Comparison of ENCODE assay signal across 8 mouse cellular contexts in the genomic region with DNA sequence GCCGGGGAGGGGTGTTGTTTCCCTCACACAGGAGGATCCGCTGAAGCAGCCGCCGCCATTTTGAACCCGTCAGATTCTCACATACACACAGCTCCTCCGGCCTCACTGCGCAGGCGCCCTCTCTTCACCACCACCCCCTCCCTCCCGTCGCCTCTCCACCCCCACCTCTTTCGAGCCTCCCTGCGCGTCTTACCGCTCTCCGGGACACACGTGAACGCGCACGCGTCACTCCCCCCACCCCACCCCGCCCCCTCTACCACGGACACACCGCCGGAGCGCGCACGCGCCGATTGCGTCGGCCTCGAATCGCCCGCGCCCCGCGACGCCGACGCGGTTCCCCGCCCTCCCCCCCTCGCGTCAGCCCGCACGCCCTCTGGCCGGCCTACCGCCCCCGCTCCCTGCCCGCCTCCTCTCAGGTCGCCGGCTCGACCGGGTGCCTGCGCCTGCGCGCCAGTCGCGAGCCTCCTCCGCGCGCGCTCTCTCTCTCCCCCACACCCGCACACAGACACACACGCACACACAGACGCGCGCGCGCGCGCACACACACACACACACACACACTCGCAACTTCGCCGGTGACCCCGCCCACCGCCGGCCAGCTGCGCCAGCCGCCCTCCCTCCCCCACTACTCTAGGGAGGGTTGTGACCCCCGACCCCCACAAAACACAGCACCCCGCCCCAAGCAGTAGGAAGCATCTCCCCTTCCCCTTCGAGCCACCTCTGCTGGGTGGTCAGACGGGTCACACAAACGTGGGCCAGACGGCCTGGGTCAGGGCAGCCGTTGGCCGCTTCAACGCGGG. TPM values are rescaled to one million over a fixed set of nuclear protein-coding genes. Genes with fewer than 3 reads are reported as not detected.
A peak's percentile ranks its signal among the peaks of the same experiment; 100 is the strongest.
DNase-seq lines count a peak whose midpoint lies in the region; ATAC-seq and TF ChIP-seq lines count a peak whose summit lies in the region.

No protein-coding gene starts in this region.

- H3K4me3 ChIP-seq in heart, embryonic 11.5 days (ENCODE audit: low read depth, low read length): peak overlapping the region; percentile 100
- peak overlapping the region; percentile 98 for H3K4me3 ChIP-seq in kidney, embryonic 16.5 days (ENCODE audit: low read length)
- H3K4me3 ChIP-seq in liver, adult 2 months (ENCODE audit: insufficient read depth, low read depth, low read length): peak overlapping the region; percentile 97
- H3K4me3 ChIP-seq in myocyte: peak overlapping the region; percentile 95

- H3K27ac ChIP-seq in heart, embryonic 11.5 days (ENCODE audit: low read depth, low read length): peak overlapping the region; percentile 97
- peak overlapping the region; percentile 95 for H3K27ac ChIP-seq in kidney, embryonic 16.5 days (ENCODE audit: low read length)
- peak overlapping the region; percentile 84 for H3K27ac ChIP-seq in liver, adult 2 months (replicated peaks; ENCODE audit: insufficient read depth, low read depth, low read length)

- peak; percentile 92 to 94 for DNase-seq in B cell, adult 2 months
- DNase-seq in brain, adult 2 months (ENCODE audit: low read depth, low spot score): peak; percentile 100
- peak; percentile 92 for DNase-seq in liver, adult 2 months (ENCODE audit: extremely low read depth, low read depth, low spot score)
- DNase-seq in splenic B cell, adult 2 months (ENCODE audit: low read depth, low spot score): peak; percentile 98

- no peaks in the 10 kb centered on the region for H3K27me3 ChIP-seq in heart, embryonic 11.5 days (ENCODE audit: control insufficient read depth, insufficient read depth, low read length)
- H3K27me3 ChIP-seq in kidney, embryonic 16.5 days (ENCODE audit: insufficient read depth, low read length): no peaks in the 10 kb centered on the region
- H3K27me3 ChIP-seq in liver, adult 2 months (ENCODE audit: control insufficient read depth, insufficient read depth, low read length): no peaks in the 10 kb centered on the region
- H3K27me3 ChIP-seq in myocyte (ENCODE audit: control insufficient read depth, insufficient read depth, insufficient read length): no peaks in the 10 kb centered on the region
- no peaks in the 10 kb centered on the region for H3K27me3 ChIP-seq in splenic B cell, adult 2 months (ENCODE audit: control insufficient read depth, insufficient read depth, low read length, poor library complexity, severe bottlenecking)

- H3K9me3 ChIP-seq in heart, embryonic 11.5 days (replicated peaks; ENCODE audit: control insufficient read depth, low read length): no peaks in the 10 kb centered on the region
- no peaks in the 10 kb centered on the region for H3K9me3 ChIP-seq in kidney, embryonic 16.5 days (ENCODE audit: low read length)

- TF ChIP-seq CTCF in liver, adult 2 months (IDR thresholded peaks at IDR 0.05; ENCODE audit: low read depth, low read length): no peak

- 0 out of 2 replicates have a peak, but pooled peaks cover 11% of the 10 kb centered on the region for H3K4me1 ChIP-seq in heart, embryonic 11.5 days (ENCODE audit: control insufficient read depth, insufficient read depth, low read length)
- peaks cover 19% of the 10 kb centered on the region for H3K4me1 ChIP-seq in kidney, embryonic 16.5 days (ENCODE audit: insufficient read depth, low read length)
- peaks cover 4% of the 10 kb centered on the region for H3K4me1 ChIP-seq in liver, adult 2 months (ENCODE audit: control insufficient read depth, insufficient read depth, low read length)

- peak; percentile 87 for ATAC-seq in erythroblast, adult 5-6 weeks (replicated peaks; ENCODE audit: low FRiP score, poor library complexity, severe bottlenecking)
- ATAC-seq in heart, embryonic 11.5 days (replicated peaks; ENCODE audit: insufficient number of reproducible peaks, low FRiP score, low TSS enrichment): peak; percentile 92
- ATAC-seq in kidney, embryonic 16.5 days (ENCODE audit: low FRiP score, low TSS enrichment): peak; percentile 94

- peaks cover 11% of the 10 kb centered on the region; the same call in 1 of the 2 replicates for H3K79me2 ChIP-seq in liver, adult 2 months (ENCODE audit: control insufficient read depth, insufficient read depth, low read length)
- H3K79me2 ChIP-seq in myocyte (ENCODE audit: control insufficient read depth, insufficient read depth): peaks cover 44% of the 10 kb centered on the region

- peak overlapping the region; percentile 83 for H3ac ChIP-seq in myocyte (ENCODE audit: control insufficient read depth, insufficient read length)

- TF ChIP-seq POLR2A in liver, adult 2 months (IDR thresholded peaks at IDR 0.05; ENCODE audit: extremely low read depth, insufficient read depth, low read length): peak; percentile 74
- TF ChIP-seq POLR2A in myocyte (IDR thresholded peaks at IDR 0.05; ENCODE audit: insufficient read length, low read depth): peak; percentile 68

- H3K36me3 ChIP-seq in heart, embryonic 11.5 days (ENCODE audit: control insufficient read depth, insufficient read depth, low read length): no peaks in the 10 kb centered on the region
- H3K36me3 ChIP-seq in kidney, embryonic 16.5 days (ENCODE audit: insufficient read depth, low read length): peaks cover 7% of the 10 kb centered on the region; the same call in 1 of the 2 replicates
- peaks cover 8% of the 10 kb centered on the region; the same call in 1 of the 2 replicates for H3K36me3 ChIP-seq in liver, adult 2 months (ENCODE audit: control insufficient read depth, insufficient read depth, low read length)
- H3K36me3 ChIP-seq in myocyte (ENCODE audit: control insufficient read depth, insufficient read depth): peaks cover 6% of the 10 kb centered on the region
- no peaks in the 10 kb centered on the region for H3K36me3 ChIP-seq in splenic B cell, adult 2 months (ENCODE audit: control insufficient read depth, insufficient read depth, low read length, poor library complexity, severe bottlenecking)

- peak overlapping the region; percentile 98 for H3K4me2 ChIP-seq in heart, embryonic 11.5 days
- H3K4me2 ChIP-seq in kidney, embryonic 16.5 days (replicated peaks; ENCODE audit: low read depth, low read length): peak overlapping the region; percentile 87
- H3K4me2 ChIP-seq in myocyte (ENCODE audit: low read depth): peak overlapping the region; percentile 65

- H3K9ac ChIP-seq in heart, embryonic 11.5 days (ENCODE audit: low read depth, low read length): peak overlapping the region; percentile 96
- peak overlapping the region; percentile 99 for H3K9ac ChIP-seq in kidney, embryonic 16.5 days (replicated peaks; ENCODE audit: low read length)
- peak overlapping the region; percentile 93 for H3K9ac ChIP-seq in liver, adult 2 months (ENCODE audit: low read depth, low read length)

- WGBS in heart, embryonic 11.5 days (ENCODE audit: insufficient replicate concordance): under 1% methylated on average over 51 of the region's 90 CpGs
- WGBS in kidney, embryonic 16.5 days: 0% methylated on average over 36 of the region's 90 CpGs
- WGBS in liver, adult 2 months: 1% methylated on average over 79 of the region's 90 CpGs

TF ChIP-seq in myocyte, 11 proteins besides CTCF, POLR2A, EP300 and RAD21:
- peak; percentile 1 for TF ChIP-seq E2F4 (IDR thresholded peaks at IDR 0.05; ENCODE audit: insufficient read depth)
- peak in 2 of 3 experiments; percentile 34 to 35 for TF ChIP-seq MYOG (IDR thresholded peaks at IDR 0.05; ENCODE audit: control insufficient read depth in 1 of 3, insufficient read depth in 1 of 3, insufficient read length in 2 of 3, low read depth in 2 of 3)
- peak in 1 of 3 experiments; percentile 68 for TF ChIP-seq MYOD1 (IDR thresholded peaks at IDR 0.05; ENCODE audit: control insufficient read depth in 1 of 3, insufficient read length in 2 of 3, low read depth in 2 of 3)
- TF ChIP-seq TCF3 (IDR thresholded peaks at IDR 0.05; ENCODE audit: insufficient read length, low read depth): no peak
- TF ChIP-seq POLR2AphosphoS2 (IDR thresholded peaks at IDR 0.05; ENCODE audit: insufficient read length, low read depth): peak; percentile 84

RNA-seq across cellular contexts. Expression of a gene that starts 0.9 kb away (rescaled TPM):
- total RNA-seq in erythroblast, adult 5-6 weeks (2015; ENCODE audit: low replicate concordance): 56.6 and 57.5 TPM in 2 replicates
- total RNA-seq in erythroblast, adult 5-6 weeks (2017; ENCODE audit: low replicate concordance): 71.1 and 123 TPM in 2 replicates
- polyA plus RNA-seq in heart, embryonic 11.5 days (2014; fragmentation: Nextera tagmentation; extraction: Ambion mirVana): 34.8 and 44.9 TPM in 2 replicates
- 47.5 and 56.2 TPM in 2 replicates for polyA plus RNA-seq in kidney, embryonic 16.5 days (2015; fragmentation: Nextera tagmentation; extraction: Ambion mirVana)
- 29.6 and 32.7 TPM in 2 replicates for total RNA-seq in liver, adult 2 months (2014; rRNA removed)
- polyA plus RNA-seq in liver, adult 2 months (2012; rRNA removed): 39.5 and 52.6 TPM in 2 replicates
- 20.3 TPM for polyA plus RNA-seq in myocyte (2012; fragmentation: generic; extraction: Trizol)

RNA-seq across cellular contexts. Expression of a gene that starts 42.0 kb away (rescaled TPM):
- total RNA-seq in erythroblast, adult 5-6 weeks (2015; ENCODE audit: low replicate concordance): not detected in 2 replicates
- not detected in 2 replicates for total RNA-seq in erythroblast, adult 5-6 weeks (2017; ENCODE audit: low replicate concordance)
- 28.5 and 31.1 TPM in 2 replicates for polyA plus RNA-seq in heart, embryonic 11.5 days (2014; fragmentation: Nextera tagmentation; extraction: Ambion mirVana)
- 46.3 and 57.9 TPM in 2 replicates for polyA plus RNA-seq in kidney, embryonic 16.5 days (2015; fragmentation: Nextera tagmentation; extraction: Ambion mirVana)
- 23.9 and 33.7 TPM in 2 replicates for total RNA-seq in liver, adult 2 months (2014; rRNA removed)
- polyA plus RNA-seq in liver, adult 2 months (2012; rRNA removed): 34.9 and 39.6 TPM in 2 replicates
- polyA plus RNA-seq in myocyte (2012; fragmentation: generic; extraction: Trizol): 51.1 TPM

Comparison
In these comparisons a context has a peak if more than half of its experiments do, and no peak if none do; other contexts are left out.
1. Peak in every context shown above with its lines: DNase-seq, ATAC-seq, H3K4me3 ChIP-seq and H3K27ac ChIP-seq.